Mouse (Mus musculus): Measurements from ENCODE around the gene Kif4.

DNA sequence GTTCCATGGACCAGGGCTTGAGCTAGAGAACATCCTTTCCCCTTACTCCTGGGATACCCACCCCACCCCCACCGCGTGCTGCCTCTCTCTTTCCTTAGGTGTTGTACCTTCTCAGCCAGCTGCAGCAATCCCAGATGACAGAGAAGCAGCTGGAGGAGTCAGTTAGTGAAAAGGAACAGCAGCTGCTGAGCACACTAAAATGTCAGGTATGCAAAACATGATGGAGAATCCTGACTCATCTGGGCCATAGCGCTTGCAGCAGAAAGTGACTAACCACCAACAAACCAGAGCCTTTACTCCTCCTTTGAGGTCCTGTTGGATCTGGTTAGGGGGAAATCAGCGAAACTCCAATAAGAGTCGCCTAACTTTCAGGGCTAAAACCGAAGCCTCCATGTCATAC is 90.6 kb downstream of the Kif4 start:
- TF ChIP-seq EP300 (IDR thresholded peaks at IDR 0.05; ENCODE audit: insufficient read depth, low read depth, low read length) (no peak), CTCF (IDR thresholded peaks at IDR 0.05) (no peak), POLR2A (IDR thresholded peaks at IDR 0.05; ENCODE audit: insufficient read depth, low read depth, low read length) (no peak)
